Mouse (Mus musculus): ENCODE results near the gene Notch2.
A peak's percentile ranks its signal among the peaks of the same experiment; 100 is the strongest.

Notch2 gene

DNA sequence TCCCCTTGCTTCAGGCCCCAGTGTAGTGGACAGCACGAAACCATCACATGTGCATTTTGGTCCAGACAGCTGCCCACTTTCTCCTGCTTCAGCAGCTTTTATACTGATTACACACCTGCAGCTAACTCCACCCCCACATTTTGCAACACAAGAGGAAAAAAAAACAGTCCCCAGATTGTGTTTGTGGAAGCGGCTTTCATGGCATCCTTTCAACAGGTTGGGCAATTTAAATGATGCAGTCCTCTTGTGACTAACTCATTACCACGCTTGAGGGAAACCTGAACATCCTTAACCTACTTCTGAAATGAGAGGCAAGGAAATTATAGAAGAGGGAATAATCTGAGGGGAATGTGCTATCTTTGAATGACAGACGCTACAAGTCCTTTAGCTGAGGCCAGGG lies 15.0 kb upstream of the Notch2 start:
- no peak for DNase-seq

DNA sequence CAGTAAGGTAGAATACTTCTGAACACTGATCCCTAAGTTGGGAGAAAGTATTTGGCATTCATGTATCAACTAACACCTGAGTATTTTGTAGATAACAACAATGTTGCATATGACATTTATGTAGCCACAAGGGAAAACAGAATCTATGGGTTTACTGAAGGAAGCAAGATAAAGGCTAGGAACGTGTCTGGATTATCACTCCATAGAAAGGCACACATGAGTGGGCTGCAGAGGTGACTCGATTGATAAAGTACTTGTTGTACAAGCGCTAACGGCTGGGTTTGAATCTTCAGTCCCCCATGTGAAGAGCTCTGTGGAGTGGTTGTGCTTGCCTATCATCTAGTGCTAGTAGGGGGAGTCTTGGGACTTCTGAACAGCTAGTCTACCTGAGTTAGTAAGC lies 9.8 kb upstream of the Notch2 start:
- DNase-seq, result no peak

DNA sequence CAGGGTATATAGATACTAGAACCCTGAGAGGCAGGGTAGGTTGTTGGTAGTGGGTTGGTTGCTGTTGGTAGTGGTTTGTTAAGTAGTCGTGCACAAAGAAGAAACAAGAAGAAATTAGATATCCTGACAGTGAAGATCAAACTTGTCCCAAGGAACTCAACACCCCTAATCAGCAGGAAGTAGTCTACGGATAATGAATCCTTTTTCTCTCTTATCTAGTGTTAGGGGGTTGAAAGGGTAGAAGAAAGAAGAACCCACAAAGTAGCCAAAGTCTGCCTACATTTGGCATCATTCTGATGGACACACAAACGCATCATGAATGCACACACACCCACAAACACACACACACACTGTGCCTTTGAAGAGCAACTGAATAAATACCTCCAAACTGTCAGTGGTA lies 9.1 kb upstream of the Notch2 start:
- no peak for DNase-seq

DNA sequence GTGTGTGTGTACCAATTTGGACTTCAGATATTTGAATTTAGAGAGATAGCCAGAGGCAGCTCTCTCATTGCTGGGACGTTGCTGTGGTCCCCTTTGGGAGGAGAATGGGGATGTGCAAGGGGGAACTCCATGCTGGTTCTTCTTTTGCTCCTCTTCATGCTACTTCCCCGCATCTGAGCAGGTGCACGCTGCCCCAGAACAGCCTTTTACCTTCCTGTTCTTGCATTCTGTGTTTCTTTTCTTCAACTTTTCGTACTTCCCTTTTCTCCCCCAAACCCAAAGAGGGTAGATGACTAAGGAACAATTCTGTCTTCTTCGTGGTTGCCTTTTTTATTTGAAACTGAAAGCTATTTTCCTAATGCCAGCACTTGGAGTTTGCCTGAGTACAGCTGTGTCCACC lies 8.0 kb upstream of the Notch2 start:
- no peak for DNase-seq

DNA sequence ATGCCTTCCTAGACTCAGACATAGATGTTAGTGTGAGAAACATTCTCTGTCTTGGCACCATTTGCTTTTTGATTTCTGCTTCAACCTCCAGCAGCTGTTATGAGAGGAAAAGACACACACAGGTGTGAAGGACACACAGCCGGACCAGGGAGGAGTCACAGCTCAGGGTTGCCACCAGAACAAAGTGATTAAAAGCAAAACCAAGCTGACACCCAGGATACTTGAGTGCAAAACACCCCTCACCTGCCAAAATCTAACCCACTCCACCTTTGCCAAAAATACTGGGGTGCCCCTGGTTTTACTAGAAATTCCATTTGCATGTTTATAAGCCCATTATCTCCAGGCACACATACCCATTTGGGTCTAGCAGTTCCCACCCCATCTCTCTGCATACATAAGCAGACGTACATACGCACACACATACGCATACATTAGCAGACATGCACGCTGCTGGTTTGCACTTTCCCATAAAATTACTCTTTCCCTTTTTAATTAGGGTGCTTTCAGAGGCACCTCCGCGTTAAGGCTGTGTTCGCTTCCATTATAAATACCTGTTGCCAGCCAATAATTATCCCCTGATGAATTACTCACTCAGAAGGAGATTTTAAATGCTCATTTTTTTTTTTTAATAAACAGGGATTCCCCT lies 7.2 kb upstream of the Notch2 start:
- DNase-seq, result no peak

DNA sequence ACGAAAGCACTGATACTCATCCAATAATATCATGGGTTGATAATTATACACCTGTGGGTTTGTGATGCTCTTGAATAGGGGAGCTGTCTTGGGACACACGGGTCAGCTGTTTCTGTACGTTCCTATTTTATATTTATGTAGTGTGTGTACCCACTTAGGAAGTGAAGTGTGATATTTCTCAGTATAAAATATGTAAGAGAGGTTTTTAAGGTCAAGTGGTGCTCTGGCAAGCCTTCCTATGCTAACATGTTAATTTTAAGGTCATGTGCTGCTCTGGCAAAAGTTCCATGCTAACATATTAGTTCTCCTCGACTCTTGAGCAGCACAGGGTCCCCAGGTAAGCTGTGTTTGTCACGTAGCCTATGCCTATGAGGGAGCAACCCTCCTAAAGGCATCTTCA lies 6.4 kb upstream of the Notch2 start:
- no peak for DNase-seq

DNA sequence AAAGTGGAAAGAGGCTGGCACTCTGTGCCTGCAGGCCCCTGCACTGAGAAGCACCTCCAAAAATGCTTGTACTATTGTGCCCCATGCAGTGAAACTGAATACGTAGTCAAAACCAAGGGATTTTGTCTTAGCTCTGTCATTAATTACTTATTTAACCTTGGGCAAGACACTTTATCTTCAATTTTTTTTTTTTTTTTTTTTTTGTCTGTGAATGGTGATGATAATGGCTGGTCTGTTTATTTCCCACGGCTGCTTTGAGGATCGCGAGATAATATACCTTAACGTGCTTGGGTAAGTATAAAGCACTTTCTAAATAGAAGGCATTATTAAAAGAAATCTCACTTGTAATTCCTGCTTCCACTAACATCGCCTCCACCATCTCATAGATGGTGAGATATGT lies 5.2 kb upstream of the Notch2 start:
- DNase-seq, result no peak

DNA sequence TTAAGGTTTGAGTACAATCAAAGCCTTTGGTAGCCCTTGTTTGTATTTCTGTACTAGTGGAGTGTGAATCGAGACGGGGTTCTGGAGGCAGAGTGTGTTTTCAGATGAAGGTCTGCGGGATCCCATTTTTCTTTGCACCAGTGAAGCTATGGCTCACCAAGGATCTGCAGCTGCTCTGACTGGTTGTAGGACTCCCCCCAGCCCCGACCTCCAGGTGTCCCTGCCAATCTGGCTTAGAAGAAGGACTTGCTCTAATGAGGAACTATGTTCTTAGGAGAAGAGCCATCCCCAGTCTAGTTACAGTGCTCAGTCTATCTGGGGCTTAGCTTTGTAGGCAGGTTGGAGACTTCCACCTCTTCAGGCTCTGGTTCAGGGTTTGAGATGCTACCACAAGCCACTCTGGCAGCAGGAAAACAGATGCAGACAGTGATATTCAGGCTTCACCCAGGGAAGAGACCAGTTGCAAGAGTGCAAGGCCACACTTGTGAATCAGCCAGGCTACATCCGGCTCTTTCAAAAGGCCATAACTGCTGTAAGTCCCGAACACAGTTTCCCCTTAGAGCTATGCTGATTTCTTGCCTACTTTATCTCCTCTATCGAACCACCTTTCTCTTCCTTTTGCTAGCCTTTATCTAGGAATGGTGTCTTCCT lies 4.0 kb upstream of the Notch2 start:
- DNase-seq, result no peak

DNA sequence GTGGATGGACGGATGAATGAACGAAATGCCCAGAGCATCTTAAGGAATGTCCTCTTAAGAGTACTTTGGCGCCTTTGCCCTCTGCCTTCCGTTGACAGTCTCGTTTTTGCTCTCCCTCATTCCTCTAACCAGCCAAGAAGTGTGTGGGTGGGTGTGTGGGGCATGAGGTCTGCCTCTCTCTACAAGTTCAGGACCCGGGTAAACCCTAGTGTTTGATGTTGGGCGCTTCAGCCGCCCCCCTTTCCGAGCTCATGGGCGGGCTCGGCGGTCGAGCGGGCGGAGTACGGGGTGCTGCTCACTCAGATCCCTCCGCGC lies 284 bp upstream of the Notch2 start:
- DNase-seq, result no peak

DNA sequence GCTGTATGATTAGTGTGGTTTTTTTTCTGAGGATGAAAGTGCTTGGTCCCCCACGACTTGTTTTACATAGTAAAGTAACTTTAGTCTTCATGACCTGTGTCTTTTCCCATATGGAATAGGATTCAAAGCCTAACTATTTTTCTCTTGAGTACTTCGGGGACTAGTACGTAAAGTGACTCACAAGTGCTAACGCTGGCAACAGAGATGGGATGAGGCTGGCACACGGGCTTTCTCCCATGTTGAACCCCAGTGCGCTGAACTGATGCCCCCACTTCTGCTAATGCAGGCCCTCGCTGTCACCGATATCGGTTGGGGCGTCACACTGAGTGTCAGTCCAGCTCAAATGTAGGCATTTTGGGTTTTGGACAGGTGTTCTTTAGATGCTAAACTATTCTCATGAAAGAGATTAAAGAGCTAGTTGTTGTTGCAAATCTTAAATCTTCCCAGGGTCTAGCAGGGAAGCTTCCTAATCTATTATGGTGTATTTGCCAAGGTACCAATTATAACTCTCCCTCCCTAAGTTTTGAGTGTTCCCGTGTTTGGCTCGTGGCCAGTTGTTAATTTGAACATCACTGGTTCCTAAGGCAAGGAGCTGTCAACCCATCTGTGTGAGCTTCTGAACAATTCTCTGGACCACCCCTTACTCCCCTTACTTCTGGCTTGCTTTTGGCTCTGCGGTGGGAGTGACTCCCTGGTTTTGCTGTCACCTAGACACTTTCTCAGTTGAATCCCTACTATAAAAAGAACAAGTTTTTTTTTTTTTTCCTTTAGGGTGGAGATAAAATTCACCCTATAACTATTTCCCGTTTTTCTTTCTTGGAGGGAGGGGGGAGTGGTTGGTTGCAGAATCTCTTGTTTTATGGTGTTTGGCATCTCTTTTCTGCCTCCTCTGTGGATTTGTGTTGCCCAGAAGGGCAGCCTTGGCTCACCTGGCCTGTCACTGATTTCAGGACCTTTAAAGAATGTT lies 2.2 kb downstream of the Notch2 start:
- no peak for DNase-seq

DNA sequence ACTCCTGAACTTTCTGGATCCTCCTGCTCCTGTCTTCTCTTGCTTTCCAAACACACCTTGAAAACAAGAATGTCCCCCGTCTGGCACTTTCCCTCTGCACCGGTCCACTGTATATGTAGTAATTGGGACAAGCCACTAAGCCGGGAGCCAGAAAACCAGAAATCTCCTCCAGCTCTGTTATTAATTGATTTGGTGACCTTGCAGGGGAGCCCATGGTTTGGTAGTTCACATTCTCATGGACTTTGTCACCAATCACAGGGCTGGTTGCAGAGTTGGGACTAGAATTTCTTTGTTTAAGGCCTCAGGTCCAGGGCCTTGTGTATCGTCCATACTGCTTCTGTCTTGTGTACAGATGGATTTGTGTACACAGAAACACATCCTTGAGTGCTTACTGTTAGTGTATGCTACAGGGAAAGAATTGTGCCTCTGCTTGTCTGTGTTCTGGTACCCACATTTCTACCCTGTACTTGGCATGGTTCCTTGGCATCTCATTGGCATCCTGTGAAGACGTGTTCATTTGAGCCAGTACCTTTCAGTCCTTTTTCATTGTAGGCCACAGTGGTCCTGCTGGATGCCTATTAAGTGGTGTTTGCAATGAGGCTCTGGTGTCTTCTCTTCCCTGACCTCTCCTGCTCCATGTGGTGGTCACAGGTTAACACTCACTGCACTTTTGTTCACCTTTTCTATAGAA lies 3.7 kb downstream of the Notch2 start:
- no peak for DNase-seq

DNA sequence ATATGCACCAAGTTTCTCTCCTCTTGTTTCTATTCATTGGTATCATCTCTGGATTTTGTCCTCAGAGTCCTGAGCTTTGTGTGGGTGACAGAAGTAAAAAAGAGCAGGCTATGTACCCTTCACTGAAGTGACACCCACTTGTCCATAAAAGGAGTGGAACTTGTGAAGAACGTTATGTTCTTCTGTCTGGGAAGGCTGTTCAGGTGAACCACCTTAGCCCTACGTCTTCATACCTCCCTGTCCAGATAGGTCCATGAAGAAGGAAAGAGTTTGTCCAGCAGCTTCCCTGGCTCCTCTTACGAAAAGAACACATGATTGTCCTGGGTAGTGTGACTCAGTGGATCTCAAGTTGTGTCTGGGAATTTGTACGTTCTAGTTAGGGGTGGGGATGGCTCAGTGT lies 4.9 kb downstream of the Notch2 start:
- no peak for DNase-seq

DNA sequence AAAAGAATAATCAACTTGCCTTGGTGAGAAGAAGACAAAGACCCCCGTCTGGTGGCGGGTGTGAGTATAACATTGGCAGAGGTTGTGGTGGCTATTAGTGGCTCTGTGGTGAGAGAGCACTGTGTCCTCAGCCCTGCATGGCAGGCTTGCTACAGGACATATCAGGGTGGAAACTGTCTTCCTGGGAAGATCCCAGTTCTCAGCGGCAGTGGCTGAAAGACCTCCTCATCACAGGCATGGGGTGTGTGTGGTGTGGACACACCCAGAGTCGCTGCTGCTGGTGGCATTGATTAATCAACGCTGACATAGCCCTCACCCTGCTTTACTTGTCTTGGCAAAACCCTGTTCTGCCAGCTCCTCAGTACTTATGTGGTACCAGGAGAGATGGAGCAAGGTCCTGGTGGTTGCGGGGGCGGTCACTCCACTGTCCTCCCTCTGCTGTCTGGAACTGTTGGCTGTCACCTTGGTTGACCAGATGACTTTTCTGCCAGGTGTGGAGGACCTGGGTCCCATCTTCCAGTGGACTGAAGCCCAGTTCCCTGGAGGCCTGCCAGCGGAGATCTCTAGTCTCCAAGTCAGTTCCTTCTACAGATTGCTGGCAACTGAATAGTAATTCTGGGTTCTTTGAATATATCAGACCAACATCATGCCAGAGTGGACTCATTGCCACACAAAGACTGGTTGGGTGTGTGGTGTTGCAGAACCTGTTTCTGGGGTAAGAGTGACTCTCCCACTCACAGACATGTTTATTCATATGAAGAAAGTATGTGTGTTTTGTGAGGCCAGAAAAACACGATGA lies 7.3 kb downstream of the Notch2 start:
- DNase-seq, result no peak

DNA sequence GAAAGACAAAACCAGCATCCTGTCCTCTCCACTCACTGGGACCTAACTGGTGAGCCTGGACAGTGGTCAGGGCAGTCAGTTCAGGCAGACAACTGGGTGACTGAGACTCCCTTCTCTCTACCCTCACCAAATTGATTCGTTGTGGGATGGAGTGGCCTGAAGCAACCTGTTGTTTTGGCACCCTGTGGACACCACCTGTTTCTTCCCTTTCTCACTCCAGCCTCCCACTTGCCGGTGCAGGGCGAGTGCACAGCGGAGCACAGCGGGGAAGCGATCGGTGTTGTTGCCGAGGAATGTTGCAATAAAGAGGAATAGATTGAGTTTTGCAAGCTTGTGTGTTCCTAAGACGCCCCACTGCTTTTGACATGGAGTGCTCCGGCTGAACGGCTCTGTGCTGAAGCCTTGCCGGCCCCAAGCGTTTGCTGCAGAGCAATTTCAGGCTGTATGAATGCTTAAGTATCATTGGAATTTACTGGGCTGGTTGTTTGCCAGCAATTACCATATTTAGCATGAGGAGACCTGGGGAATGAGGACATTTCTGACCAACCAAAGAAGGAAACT lies 11.0 kb downstream of the Notch2 start:
- peak; percentile 45 to 47 for DNase-seq

DNA sequence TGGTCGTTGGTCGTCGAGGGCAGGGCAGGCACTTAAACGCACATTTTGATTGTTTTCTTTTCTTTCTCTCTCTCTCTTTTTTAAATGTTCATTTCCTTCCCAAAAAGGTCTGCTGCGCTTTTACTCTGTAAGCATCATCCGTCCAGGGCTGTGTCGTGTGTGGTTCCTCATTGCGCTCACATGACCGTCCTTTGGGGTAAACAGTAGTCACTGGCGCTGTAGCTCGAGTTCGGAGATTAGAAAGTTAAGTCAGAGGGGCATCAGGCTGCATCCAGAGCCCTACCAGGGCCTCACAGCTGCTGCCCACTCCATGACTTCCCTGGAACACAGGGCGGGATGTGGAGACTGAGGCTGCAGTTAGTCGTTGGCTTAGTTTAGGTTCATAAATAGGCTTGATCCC lies 12.2 kb downstream of the Notch2 start:
- no peak for DNase-seq

DNA sequence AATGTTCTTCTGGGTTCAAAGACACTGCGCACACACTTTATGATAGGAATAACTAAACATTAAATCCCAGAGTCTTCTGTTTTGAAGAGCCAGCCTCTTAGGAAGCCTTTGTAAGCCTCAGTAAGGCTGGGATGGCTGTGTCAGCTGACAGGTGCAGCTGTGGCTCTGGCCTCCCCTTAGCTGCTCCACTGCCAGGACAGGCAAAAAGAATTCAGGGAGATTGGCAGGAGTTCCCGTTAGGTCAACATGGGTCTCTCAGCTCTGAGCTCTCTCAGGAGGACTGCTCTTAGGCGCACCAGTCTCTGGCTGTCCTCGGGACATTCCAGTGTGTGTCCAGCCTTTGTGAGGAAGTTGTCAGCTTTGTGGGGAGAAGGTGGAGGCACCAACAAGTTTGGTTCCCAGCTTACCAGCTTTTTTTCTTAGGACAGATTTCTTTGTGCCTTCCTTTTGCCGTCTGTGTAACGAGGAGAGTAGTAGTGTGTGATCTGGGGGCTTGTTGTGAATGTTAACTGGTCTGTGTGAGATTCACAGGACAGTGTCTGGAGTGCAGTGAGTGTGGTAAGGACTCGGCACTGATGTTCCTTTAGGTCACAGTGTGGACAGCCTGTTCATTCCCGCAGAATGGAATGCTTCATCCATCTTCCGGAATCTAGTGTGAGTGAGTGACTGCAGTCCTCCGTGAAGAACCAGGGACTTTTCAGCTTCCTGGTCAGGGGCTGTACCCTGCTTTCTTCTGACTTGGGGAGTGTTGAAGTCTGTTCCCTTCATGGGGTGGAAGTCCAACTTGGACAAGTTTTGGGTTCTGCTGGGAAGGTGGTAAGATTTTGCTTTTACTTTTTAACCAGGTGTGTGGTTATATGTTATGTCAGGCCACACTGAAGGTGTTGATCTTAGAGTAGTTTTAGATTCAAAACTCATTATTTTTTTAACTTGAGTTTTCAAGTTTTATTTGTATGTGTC lies 12.9 kb downstream of the Notch2 start:
- no peak for DNase-seq

DNA sequence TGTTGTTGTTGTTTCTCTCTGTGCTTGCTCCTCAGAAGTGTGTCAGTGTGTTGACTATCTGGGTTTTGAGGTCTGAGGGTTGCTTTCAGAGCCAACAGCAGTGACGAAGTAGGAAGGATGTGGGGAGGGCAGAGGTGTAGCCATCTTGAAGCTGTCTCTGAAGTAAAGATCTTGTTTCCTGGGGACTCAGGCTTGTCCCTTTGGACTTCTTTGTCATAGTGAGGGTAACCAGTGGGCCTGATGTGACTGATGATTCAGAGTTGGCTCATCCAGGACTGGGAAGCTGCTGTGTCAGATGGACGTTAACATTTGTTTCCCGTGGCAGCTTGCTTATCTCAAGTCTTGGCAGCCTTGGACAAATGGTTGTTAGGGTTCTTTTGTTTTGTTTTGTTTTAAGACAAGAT lies 14.0 kb downstream of the Notch2 start:
- no peak for DNase-seq

DNA sequence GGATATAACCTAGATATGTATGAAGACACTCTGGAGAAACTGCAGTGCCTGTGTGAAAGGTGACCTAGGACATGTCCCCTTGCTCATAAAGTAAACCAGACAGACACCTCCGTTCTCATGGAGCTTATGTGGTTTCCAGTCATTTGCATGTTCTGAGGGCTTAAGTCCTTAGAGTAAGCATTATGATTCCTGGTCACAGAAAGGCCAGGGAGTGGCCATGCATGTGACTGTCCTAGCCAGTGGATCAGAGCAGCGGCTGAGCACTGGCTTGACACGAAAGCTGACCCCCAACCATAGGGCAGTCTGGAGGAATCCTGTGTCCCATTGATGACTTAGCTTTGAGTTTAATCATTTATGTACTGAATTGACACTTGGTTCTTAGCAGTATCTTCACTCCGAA lies 14.7 kb downstream of the Notch2 start:
- no peak for DNase-seq

DNA sequence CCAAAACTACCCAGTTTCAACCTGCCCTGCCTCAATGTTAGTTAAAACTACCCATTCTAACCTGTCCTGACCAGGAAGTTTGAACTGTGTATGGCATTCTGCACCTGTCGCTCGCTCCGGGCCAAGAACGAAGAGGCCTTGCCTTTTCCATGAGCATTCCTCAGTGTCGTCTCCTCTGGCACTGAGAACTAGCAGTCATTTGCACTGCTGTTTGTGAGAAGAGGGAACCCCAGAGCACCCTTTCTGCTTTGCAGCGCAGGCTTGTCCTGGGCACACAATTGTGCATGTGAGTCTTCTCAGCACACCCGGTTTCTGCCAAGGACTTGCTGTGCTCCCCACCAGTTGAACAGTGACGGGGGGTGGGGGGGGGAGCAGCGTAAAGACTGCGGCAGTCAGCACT lies 15.6 kb downstream of the Notch2 start:
- no peak for DNase-seq

DNA sequence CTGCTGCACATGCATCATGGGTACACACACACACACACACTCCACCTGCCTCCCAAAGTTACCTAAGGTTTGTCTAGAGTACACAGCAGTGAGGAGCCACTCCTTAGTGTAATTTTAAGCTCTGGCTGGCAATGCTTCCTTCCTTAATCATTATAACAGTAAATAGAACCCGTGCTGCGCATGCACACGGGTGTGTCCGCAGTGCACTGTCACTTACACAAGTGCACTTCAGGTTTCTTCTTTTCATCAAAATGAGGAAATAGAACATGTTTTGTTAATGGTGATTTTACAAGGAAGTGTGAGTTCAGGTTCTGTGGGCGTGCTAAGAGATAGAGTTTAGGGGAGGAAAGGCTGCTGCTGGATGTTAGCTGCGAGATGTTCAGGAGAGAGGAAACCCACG lies 17.8 kb downstream of the Notch2 start:
- no peak for DNase-seq

DNA sequence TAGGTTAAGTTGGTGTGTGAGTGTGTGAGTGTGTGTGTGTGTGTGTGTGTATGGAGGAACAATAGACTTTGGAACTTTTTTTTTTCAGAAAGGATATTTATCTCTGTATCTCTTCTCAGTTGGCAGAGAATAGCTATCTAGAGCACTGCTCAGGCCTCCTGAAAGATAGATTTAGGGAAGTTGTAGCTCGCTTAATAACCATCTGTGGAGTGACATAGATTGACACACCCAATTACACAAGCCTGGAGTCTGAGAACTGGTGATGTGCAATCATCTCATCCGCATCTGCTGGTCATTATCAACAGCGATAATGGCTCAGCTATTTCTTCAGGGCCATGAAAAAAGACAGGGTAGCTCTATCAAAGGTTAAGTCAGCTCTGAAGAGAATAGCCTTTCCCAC lies 18.9 kb downstream of the Notch2 start:
- no peak for DNase-seq
